Mouse (Mus musculus) embryonic facial prominence, embryonic 11.5 days (tissue): ENCODE measurements around the gene Gng7. TPM values are rescaled to one million over a fixed set of nuclear protein-coding genes. Genes with fewer than 3 reads are reported as not detected.

Source experiments
- ATAC-seq: fragments of 200-750 bp; cut with Nextera tagmentation; replicated peaks from 2 replicates; pipeline ENCODE4 v1.8.0; 2017; ENCODE audit warnings: low read depth; ENCODE audit not compliant: insufficient number of reproducible peaks, low FRiP score, low TSS enrichment
- DNase-seq: peaks from one replicate; pipeline ENCODE4 v3.0.0-alpha.2; 2015; ENCODE audit warnings: low spot score
- H3K27ac ChIP-seq: fragments of 300-500 bp; sonication (generic); replicated peaks from 2 replicates; pipeline ENCODE4 v1.5.1; 2014; ENCODE audit warnings: mild to moderate bottlenecking, low read depth, low read length, control low read depth
- H3K27me3 ChIP-seq: fragments of 300-500 bp; sonication (generic); 2 replicates; pipeline ENCODE4 v1.6.1; 2014; ENCODE audit warnings: mild to moderate bottlenecking, low read length, moderate library complexity, mixed read lengths; ENCODE audit not compliant: control insufficient read depth, insufficient read depth
- H3K36me3 ChIP-seq: fragments of 300-500 bp; sonication (generic); replicated peaks from 2 replicates; pipeline ENCODE4 v1.6.1; 2014; ENCODE audit warnings: low read depth, mild to moderate bottlenecking, low read length, moderate library complexity, mixed read lengths; ENCODE audit not compliant: control insufficient read depth, insufficient read depth
- H3K4me1 ChIP-seq: fragments of 300-500 bp; sonication (generic); 2 replicates; pipeline ENCODE4 v1.6.1; 2014; ENCODE audit warnings: low read length, mixed read lengths; ENCODE audit not compliant: control insufficient read depth, insufficient read depth
- H3K4me2 ChIP-seq: fragments of 300-500 bp; sonication (generic); 2 replicates; pipeline ENCODE4 v1.6.1; 2014; ENCODE audit warnings: low read depth, mild to moderate bottlenecking, control low read depth, low read length, moderate library complexity
- H3K4me3 ChIP-seq: fragments of 300-500 bp; sonication (generic); 2 replicates; pipeline ENCODE4 v1.5.1; 2014; ENCODE audit warnings: low read depth, low read length, control low read depth
- H3K9ac ChIP-seq: fragments of 300-500 bp; sonication (generic); replicated peaks from 2 replicates; pipeline ENCODE4 v1.6.1; 2014; ENCODE audit warnings: mild to moderate bottlenecking, control low read depth, low read length
- H3K9me3 ChIP-seq: fragments of 300-500 bp; sonication (generic); replicated peaks from 2 replicates; pipeline ENCODE4 v1.6.1; 2016; ENCODE audit warnings: mild to moderate bottlenecking, low read length, inconsistent platforms, mixed read lengths; ENCODE audit not compliant: control insufficient read depth
- WGBS: fragments of 180-500 bp; shearing (Covaris S2); extraction: QIAGEN DNeasy Blood & Tissue Kit; methylation state at CpG from one replicate; pipeline ENCODE4 v1.1.7; 2014; 5-methylcytosine and 5-hydroxymethylcytosine counted together
- polyA plus RNA-seq: library from polyadenylated mRNA; unstranded; fragments of >200 nt; fragmentation: Nextera tagmentation; extraction: Ambion mirVana; gene quantifications from 2 replicates; pipeline ENCODE4 v1.2.1, GENCODE M21; 2014

The Gng7 gene
- polyA plus RNA-seq, 1 experiment from 2014 or later, result 5.4 TPM

DNA sequence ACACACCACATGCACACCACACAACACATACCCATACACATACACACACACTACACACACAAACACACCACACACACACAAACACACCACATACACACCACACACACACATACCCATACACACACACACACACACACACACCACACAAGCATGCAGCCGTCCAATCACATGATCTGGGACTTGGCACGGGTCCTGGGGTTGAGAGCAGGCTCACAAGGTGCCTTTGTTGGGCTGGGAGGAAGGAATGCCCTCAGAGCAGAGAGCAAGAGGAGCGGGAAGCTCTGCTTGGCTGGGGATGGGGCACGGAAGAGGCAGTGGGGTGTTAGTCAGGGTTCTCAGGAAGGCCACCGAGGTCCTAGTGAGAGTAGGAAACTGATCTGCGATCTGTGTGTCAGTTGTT lies 3.9 kb downstream of the Gng7 start:
- no peak overlapping the region for H3K4me3 ChIP-seq
- H3K4me2 ChIP-seq, result no peak overlapping the region
- H3K9me3 ChIP-seq, result no peaks in the 10 kb centered on the region
- H3K4me1 ChIP-seq, result no peaks in the 10 kb centered on the region
- H3K36me3 ChIP-seq, result no peaks in the 10 kb centered on the region
- no peak for ATAC-seq
- H3K27me3 ChIP-seq, result no peaks in the 10 kb centered on the region
- DNase-seq, result no peak
- WGBS, result 64% methylated on average over 6 of the region's 6 CpGs
- H3K9ac ChIP-seq, result no peak overlapping the region
- H3K27ac ChIP-seq, result no peak overlapping the region

DNA sequence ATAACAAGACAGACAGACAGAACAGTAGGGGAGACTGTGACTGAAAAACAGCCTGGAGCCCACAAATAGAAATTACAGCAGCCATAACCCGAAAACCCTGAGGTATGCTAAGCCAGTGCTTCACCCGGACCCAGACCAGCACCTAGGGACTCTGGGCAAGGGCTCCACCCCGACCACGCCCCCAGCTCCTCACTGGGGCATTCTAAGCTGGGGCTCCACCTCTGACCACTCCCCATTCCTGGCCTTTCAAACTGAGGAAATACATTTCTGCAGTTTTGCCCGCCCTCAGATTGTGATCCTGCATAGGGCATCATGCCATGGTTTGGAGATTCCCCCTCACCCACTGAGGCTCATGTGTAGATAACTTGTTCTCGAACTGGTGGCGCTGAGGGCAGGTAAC lies 7.5 kb downstream of the Gng7 start:
- H3K9ac ChIP-seq, result no peak overlapping the region
- ATAC-seq (no peak), DNase-seq (no peak)
- no peaks in the 10 kb centered on the region for H3K27me3 ChIP-seq
- H3K4me3 ChIP-seq, result no peak overlapping the region
- H3K27ac ChIP-seq, result no peak overlapping the region
- no peak overlapping the region for H3K4me2 ChIP-seq
- H3K4me1 ChIP-seq, result no peaks in the 10 kb centered on the region
- 33% methylated on average over 7 of the region's 7 CpGs for WGBS
- no peaks in the 10 kb centered on the region for H3K36me3 ChIP-seq
- no peaks in the 10 kb centered on the region for H3K9me3 ChIP-seq

DNA sequence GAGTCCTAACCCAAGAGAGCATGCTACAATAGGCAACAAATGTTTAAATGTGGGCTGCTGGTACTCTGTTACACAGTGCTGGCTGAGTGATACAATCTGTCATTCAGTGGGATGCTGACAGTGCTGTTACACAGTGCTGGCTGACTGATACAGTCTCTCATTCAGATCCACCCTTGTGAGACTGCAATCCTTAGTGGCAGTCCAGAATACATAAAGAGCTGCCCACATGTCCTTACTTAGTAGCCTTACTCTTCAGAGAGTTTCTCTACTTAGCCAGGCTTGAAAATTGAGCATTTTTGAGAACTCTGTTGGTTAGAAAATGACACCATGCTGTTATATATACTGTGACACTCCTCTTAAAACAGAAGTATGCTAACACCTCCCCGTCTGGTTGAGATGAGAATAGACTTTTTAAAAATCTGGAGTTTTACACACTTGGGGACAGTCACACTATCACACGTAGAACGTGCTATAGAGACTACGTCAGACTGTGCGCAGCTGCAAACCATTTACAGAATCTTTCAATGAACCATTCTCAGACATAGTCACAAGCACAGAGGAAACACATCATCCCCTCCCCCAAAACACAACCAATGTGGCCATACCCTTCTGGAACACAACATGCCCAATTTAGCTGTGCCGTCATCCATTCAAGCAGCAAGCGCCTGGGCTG lies 8.6 kb downstream of the Gng7 start:
- WGBS, result 88% methylated on average over 7 of the region's 7 CpGs
- H3K36me3 ChIP-seq, result no peaks in the 10 kb centered on the region
- DNase-seq (no peak), ATAC-seq (no peak)
- no peaks in the 10 kb centered on the region for H3K4me1 ChIP-seq
- H3K9me3 ChIP-seq, result no peaks in the 10 kb centered on the region
- H3K9ac ChIP-seq, result no peak overlapping the region
- H3K27me3 ChIP-seq, result no peaks in the 10 kb centered on the region
- H3K4me2 ChIP-seq, result no peak overlapping the region
- H3K4me3 ChIP-seq, result no peak overlapping the region
- no peak overlapping the region for H3K27ac ChIP-seq

DNA sequence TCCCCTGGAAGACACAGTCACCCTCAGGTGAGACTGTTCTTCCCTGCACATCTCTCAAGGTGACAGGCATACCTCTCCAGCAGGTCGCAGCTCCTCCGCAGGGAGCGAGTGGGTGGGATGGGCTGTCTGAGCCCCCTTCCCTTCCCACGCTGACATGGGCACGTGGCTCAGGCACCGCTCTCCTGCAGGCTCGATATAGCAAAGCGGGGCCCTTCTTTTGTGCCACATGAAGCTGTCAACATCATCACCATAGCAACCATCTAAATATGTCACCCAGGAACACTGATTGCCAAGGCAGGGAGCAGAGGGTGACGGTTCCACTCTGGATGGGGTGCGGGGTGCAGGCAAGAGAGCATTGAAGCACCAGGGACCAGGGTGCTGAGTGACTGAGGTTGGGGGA lies 13.6 kb downstream of the Gng7 start:
- H3K27me3 ChIP-seq, result no peaks in the 10 kb centered on the region
- H3K27ac ChIP-seq, result no peak overlapping the region
- H3K4me1 ChIP-seq, result no peaks in the 10 kb centered on the region
- no peak overlapping the region for H3K4me2 ChIP-seq
- no peaks in the 10 kb centered on the region for H3K9me3 ChIP-seq
- WGBS, result 66% methylated on average over 10 of the region's 10 CpGs
- ATAC-seq, result no peak
- no peak for DNase-seq
- no peak overlapping the region for H3K9ac ChIP-seq
- no peak overlapping the region for H3K4me3 ChIP-seq
- no peaks in the 10 kb centered on the region for H3K36me3 ChIP-seq

DNA sequence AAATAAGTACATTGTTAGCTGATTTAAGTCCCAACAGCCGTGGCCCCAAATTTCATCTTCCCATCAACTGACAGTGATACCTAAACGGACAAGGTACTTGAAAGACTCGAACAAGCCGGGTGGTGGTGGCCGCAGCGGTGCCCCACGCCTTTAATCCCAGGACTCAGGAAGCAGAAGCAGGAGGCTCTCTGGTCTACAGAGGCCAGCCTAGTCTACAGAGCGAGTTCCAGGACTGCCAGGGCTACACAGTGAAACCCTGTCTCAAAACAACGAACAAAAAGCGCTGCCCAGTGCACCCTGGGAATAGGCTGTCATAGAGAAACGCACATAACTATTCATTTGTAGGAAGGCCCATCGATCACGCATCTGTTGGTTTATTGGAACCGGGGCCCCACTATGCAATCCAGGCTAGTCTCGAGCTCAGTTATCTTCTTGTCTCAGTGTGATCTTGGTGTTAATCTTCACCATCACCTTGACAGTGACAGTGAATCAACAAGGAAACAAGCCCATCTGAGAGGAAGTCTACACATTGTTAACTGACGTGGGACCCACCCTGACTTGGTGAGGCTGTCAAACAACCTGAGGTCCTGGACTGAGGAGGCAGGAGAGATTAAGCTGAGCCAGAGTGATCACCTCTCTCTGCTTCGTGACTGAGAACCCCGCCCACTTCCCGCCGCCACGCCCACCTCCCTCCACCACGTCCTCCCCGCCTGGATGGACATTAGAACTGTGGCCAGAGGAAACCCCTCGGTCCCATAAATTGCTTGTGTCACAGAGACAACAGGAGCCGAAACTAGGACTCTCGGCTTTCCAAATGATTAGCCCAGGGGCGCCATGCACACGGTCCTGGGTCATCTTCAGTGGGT lies 14.3 kb downstream of the Gng7 start:
- ATAC-seq (no peak), DNase-seq (no peak)
- Histone ChIP-seq H3K9me3 (no peaks in the 10 kb centered on the region), H3K27me3 (no peaks in the 10 kb centered on the region), H3K4me2 (no peak overlapping the region), H3K36me3 (no peaks in the 10 kb centered on the region), H3K4me3 (no peak overlapping the region), H3K27ac (no peak overlapping the region), H3K9ac (no peak overlapping the region), H3K4me1 (no peaks in the 10 kb centered on the region)
- WGBS, result 52% methylated on average over 28 of the region's 28 CpGs

DNA sequence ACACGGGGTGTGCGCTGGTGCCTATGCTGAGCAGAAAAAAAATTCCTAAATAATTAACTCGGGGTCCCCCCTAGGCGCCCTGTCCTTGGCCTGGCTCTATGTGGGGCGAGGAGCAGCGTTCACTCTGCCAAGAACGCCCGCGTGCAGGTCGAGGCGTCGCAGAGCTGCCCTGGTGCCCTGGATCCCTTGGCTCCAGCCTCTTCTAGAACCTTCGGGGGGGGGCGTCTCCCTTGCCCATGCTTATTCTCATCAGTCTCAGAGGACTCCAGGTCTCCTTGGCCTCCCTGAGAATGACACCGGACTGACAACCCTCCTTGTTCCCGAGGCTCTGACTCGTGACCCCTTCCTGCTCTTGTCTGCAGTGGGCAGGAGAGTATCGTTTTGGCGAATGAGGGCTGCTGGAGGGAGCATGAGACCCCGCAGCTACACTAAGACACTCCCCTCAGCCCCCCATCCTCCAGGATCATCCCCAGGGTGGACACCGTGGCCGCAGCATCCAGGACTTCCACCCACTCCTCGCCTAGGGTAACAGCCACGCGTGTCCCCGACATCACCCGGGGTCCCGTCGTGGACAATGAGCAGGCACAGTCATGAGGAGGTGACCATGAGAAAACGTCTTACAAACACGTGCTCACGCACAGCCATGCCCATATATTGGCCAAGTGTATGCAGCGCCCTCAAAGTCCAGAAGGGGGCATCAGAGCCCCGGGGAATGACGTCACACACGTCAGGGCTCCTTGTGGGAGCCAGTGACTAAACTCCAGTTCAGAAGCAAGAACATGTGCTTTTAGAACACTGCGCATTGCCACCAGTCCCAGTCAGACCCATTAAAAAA lies 15.2 kb downstream of the Gng7 start:
- Histone ChIP-seq H3K27ac (no peak overlapping the region), H3K4me1 (no peaks in the 10 kb centered on the region), H3K4me3 (no peak overlapping the region), H3K9ac (no peak overlapping the region), H3K27me3 (no peaks in the 10 kb centered on the region), H3K9me3 (no peaks in the 10 kb centered on the region), H3K36me3 (no peaks in the 10 kb centered on the region), H3K4me2 (no peak overlapping the region)
- DNase-seq, result peak; percentile 89
- peak; percentile 54 for ATAC-seq
- 32% methylated on average over 37 of the region's 37 CpGs for WGBS

DNA sequence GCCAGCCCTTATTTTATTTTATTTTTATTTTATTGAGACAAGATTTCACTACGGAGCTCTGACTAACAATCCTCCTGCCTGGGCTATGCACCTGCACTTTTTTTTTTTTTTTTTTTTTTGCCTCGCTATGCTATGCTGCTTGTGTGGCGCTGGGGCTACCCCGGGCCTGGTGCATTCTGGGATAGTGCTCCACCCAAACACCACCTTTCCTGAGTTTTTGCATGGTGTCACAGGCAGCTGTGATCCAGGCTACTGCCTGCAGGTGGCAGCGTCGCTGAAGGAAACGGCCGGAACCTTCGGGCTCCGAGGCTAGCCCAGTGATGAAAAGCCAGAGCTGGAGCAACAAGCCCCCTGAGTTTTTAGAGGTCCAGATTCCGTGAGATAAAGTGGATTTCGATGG lies 16.0 kb downstream of the Gng7 start:
- Histone ChIP-seq H3K27me3 (no peaks in the 10 kb centered on the region), H3K9me3 (no peaks in the 10 kb centered on the region), H3K4me2 (no peak overlapping the region), H3K27ac (no peak overlapping the region), H3K36me3 (no peaks in the 10 kb centered on the region), H3K9ac (no peak overlapping the region), H3K4me3 (no peak overlapping the region), H3K4me1 (no peaks in the 10 kb centered on the region)
- ATAC-seq (no peak), DNase-seq (peak; percentile 76)
- 17% methylated on average over 12 of the region's 12 CpGs for WGBS
